11 mouse cellular contexts compared by ENCODE assay signal in genomic region chr10:66995181-66995580, GRCm38 (mm10).
DNase-seq lines count a peak whose midpoint lies in the region; ATAC-seq and TF ChIP-seq lines count a peak whose summit lies in the region.
"Had no signal": no experiment of that assay in that cellular context is flagged by ENCODE, and none has a peak within 500 bp of the region (broad histone marks: within the 10 kb centered on the region; RNA-seq: fewer than 3 reads in every experiment).

No protein-coding gene starts in this region.

- H3K4me2 ChIP-seq in forebrain, embryonic 11.5 days (ENCODE audit: low read depth, low read length, severe bottlenecking): no peak overlapping the region
- H3K4me2 ChIP-seq in liver, embryonic 14.5 days (ENCODE audit: low read depth): peak overlapping the region; percentile 20; the same call in 1 of the 2 replicates
- H3K4me2 ChIP-seq in liver, embryonic 12.5 days: no peak overlapping the region
- no peak overlapping the region for H3K4me2 ChIP-seq in limb, embryonic 13.5 days (replicated peaks)

- no peak overlapping the region for H3K4me3 ChIP-seq in forebrain, embryonic 10.5 days
- no peak overlapping the region for H3K4me3 ChIP-seq in forebrain, embryonic 11.5 days (ENCODE audit: low read depth, low read length)
- no peak overlapping the region for H3K4me3 ChIP-seq in liver, embryonic 14.5 days (ENCODE audit: insufficient read depth in 1 of 2, low read depth in 2 of 2, low read length in 2 of 2)
- no peak overlapping the region for H3K4me3 ChIP-seq in liver, embryonic 12.5 days
- H3K4me3 ChIP-seq in limb, embryonic 13.5 days: no peak overlapping the region

- no peak for DNase-seq in forebrain, embryonic 10.5 days (ENCODE audit: extremely low spot score, low spot score)
- DNase-seq in forebrain, embryonic 11.5 days (ENCODE audit: low spot score): no peak
- DNase-seq in liver, embryonic 14.5 days (ENCODE audit: low read depth in 3 of 3, low spot score in 3 of 3): no peak
- peak; percentile 38 for DNase-seq in fibroblast of lung, adult 2 months (ENCODE audit: low read depth)
- DNase-seq in ovary, postnatal 36 days (ENCODE audit: low spot score): no peak
- DNase-seq in ovary, adult 18-20 months (ENCODE audit: low spot score): no peak
- DNase-seq: cerebellum, postnatal 25 days; gastrocnemius, postnatal 10 days; thymus, postnatal 4 days had no signal

- WGBS in forebrain, embryonic 10.5 days: 68% methylated on average over 6 of the region's 6 CpGs
- 71% methylated on average over 6 of the region's 6 CpGs for WGBS in forebrain, embryonic 11.5 days
- 51% methylated on average over 6 of the region's 6 CpGs for WGBS in liver, embryonic 14.5 days (ENCODE audit: insufficient replicate concordance)
- 56% methylated on average over 6 of the region's 6 CpGs for WGBS in liver, embryonic 12.5 days (ENCODE audit: insufficient replicate concordance)
- WGBS in limb, embryonic 13.5 days: 63% methylated on average over 6 of the region's 6 CpGs

- ATAC-seq in forebrain, embryonic 11.5 days (replicated peaks; ENCODE audit: low FRiP score): no peak
- no peak for ATAC-seq in liver, embryonic 14.5 days (ENCODE audit: insufficient read depth)
- no peak for ATAC-seq in liver, embryonic 12.5 days
- ATAC-seq in limb, embryonic 13.5 days (ENCODE audit: low FRiP score, low read depth): no peak

- H3K36me3 ChIP-seq in forebrain, embryonic 10.5 days (replicated peaks): no peaks in the 10 kb centered on the region
- no peaks in the 10 kb centered on the region for H3K36me3 ChIP-seq in forebrain, embryonic 11.5 days (ENCODE audit: control insufficient read depth, insufficient read depth, low read length)
- H3K36me3 ChIP-seq in liver, embryonic 14.5 days (replicated peaks; ENCODE audit: control insufficient read depth, insufficient read depth, low read depth): no peaks in the 10 kb centered on the region
- no peaks in the 10 kb centered on the region for H3K36me3 ChIP-seq in liver, embryonic 12.5 days
- H3K36me3 ChIP-seq in limb, embryonic 13.5 days: no peaks in the 10 kb centered on the region

- peaks cover 17% of the 10 kb centered on the region for H3K4me1 ChIP-seq in forebrain, embryonic 10.5 days
- H3K4me1 ChIP-seq in forebrain, embryonic 11.5 days (replicated peaks; ENCODE audit: control insufficient read depth, insufficient read depth, low read length): peaks cover 3% of the 10 kb centered on the region; the same call in 1 of the 2 replicates
- H3K4me1 ChIP-seq in liver, embryonic 14.5 days (replicated peaks; ENCODE audit: control insufficient read depth in 2 of 2, insufficient read depth in 2 of 2, low read length in 1 of 2): peaks cover 0 to 8% of the 10 kb centered on the region in 2 experiments; a peak in 3 of 4 replicates
- peaks cover 13% of the 10 kb centered on the region for H3K4me1 ChIP-seq in liver, embryonic 12.5 days
- peaks cover 14% of the 10 kb centered on the region for H3K4me1 ChIP-seq in limb, embryonic 13.5 days

- no peak for TF ChIP-seq CTCF in liver, embryonic 14.5 days (IDR thresholded peaks at IDR 0.05; ENCODE audit: low read depth)

- H3K27me3 ChIP-seq in forebrain, embryonic 10.5 days (ENCODE audit: poor library complexity, severe bottlenecking): no peaks in the 10 kb centered on the region
- H3K27me3 ChIP-seq in forebrain, embryonic 11.5 days (ENCODE audit: control insufficient read depth, insufficient read depth, low read length): no peaks in the 10 kb centered on the region
- no peaks in the 10 kb centered on the region for H3K27me3 ChIP-seq in liver, embryonic 14.5 days (ENCODE audit: control insufficient read depth, insufficient read depth, low read length)
- no peaks in the 10 kb centered on the region for H3K27me3 ChIP-seq in liver, embryonic 12.5 days (replicated peaks)
- H3K27me3 ChIP-seq in limb, embryonic 13.5 days: no peaks in the 10 kb centered on the region

- TF ChIP-seq EP300 in liver, embryonic 14.5 days (IDR thresholded peaks at IDR 0.05; ENCODE audit: low read depth): no peak

- peaks cover 1% of the 10 kb centered on the region for H3K9me3 ChIP-seq in forebrain, embryonic 10.5 days
- H3K9me3 ChIP-seq in forebrain, embryonic 11.5 days (ENCODE audit: control insufficient read depth, low read length): no peaks in the 10 kb centered on the region
- no peaks in the 10 kb centered on the region for H3K9me3 ChIP-seq in liver, embryonic 14.5 days (ENCODE audit: control insufficient read depth, low read length)
- H3K9me3 ChIP-seq in liver, embryonic 12.5 days (replicated peaks): no peaks in the 10 kb centered on the region
- 0 out of 2 replicates have a peak, but pooled peaks cover under 1% of the 10 kb centered on the region for H3K9me3 ChIP-seq in limb, embryonic 13.5 days

- peak overlapping the region; percentile 75 for H3K27ac ChIP-seq in forebrain, embryonic 10.5 days
- no peak overlapping the region; the same call in 1 of the 2 replicates for H3K27ac ChIP-seq in forebrain, embryonic 11.5 days (ENCODE audit: low read depth, low read length)
- H3K27ac ChIP-seq in liver, embryonic 14.5 days: no peak overlapping the region
- H3K27ac ChIP-seq in liver, embryonic 12.5 days: no peak overlapping the region
- H3K27ac ChIP-seq in limb, embryonic 13.5 days: 0 out of 2 replicates have a peak overlapping the region, but pooled peaks have one; percentile 23

- no peak overlapping the region for H3K9ac ChIP-seq in forebrain, embryonic 11.5 days (ENCODE audit: low read length)
- H3K9ac ChIP-seq in liver, embryonic 14.5 days (replicated peaks): no peak overlapping the region
- no peak overlapping the region for H3K9ac ChIP-seq in liver, embryonic 12.5 days
- H3K9ac ChIP-seq in limb, embryonic 13.5 days: no peak overlapping the region

Comparison
In these comparisons a context has a peak if more than half of its experiments do, and no peak if none do; other contexts are left out.
1. H3K27ac ChIP-seq: peak in forebrain, embryonic 10.5 days (single experiment) and limb, embryonic 13.5 days (single experiment); none in forebrain, embryonic 11.5 days (single experiment), liver, embryonic 14.5 days (single experiment) and liver, embryonic 12.5 days (single experiment).